Mouse (Mus musculus): ENCODE data around the gene Lgr4.

- TF ChIP-seq EP300 (IDR thresholded peaks at IDR 0.05; ENCODE audit: low read depth in 1 of 2, low read length in 2 of 2) (peak; percentile 19 to 34; a peak in 1 of 4 replicates), TCF12 (IDR thresholded peaks at IDR 0.05; ENCODE audit: low read depth, low read length) (no peak), CTCF (IDR thresholded peaks at IDR 0.05 in 2 of 3, conservative IDR thresholded peaks at IDR 0.05 in 1 of 3; ENCODE audit: control insufficient read depth in 1 of 3, insufficient read depth in 1 of 3, low read depth in 2 of 3, low read length in 3 of 3, poor library complexity in 1 of 3, severe bottlenecking in 1 of 3) (no peak), USF1 (IDR thresholded peaks at IDR 0.05; ENCODE audit: low read depth, low read length) (no peak), GATA1 (IDR thresholded peaks at IDR 0.05; ENCODE audit: low read depth, low read length) (peak; percentile 65), POLR2A (IDR thresholded peaks at IDR 0.05; ENCODE audit: control insufficient read depth in 1 of 2, insufficient read depth in 1 of 2, low read depth in 1 of 2, low read length in 2 of 2, poor library complexity in 1 of 2) (no peak), HCFC1 (IDR thresholded peaks at IDR 0.05; ENCODE audit: low read depth, low read length) (no peak), MAFK (IDR thresholded peaks at IDR 0.05; ENCODE audit: borderline replicate concordance, low read depth, low read length) (no peak), CHD2 (IDR thresholded peaks at IDR 0.05; ENCODE audit: low read length) (no peak)
Measured at GRCm38 (mm10) chr2:109929256-109929655, 11.8 kb downstream of the Lgr4 start.

Measured in MEL (cell line).